Mouse (Mus musculus): ENCODE results near the gene Gpn1.
A peak's percentile ranks its signal among the peaks of the same experiment; 100 is the strongest.
"Not testable (repeated sequence)": the region's sequence is repeated elsewhere in the genome, so short reads cannot be mapped to it uniquely, and the experiment has no call there.

Gpn1 gene

GRCm38 (mm10) chr5:31494513-31495297 is at the start of gene Gpn1:
TSS of gene Gpn1 (plus strand) at chr5:31494741.
- peak; percentile 89 for DNase-seq

GRCm38 (mm10) chr5:31451336-31451735 is 43.2 kb upstream of the Gpn1 start:
- DNase-seq, result no peak

- DNase-seq, result peak; percentile 93
These were observed 42.5 kb upstream of the Gpn1 start, which contains the start of gene Zfp512 for GRCm38 (mm10) chr5:31451878-31452561. TSS of gene Zfp512 (plus strand) at chr5:31452431.

- DNase-seq, result no peak
These were observed 42.0 kb upstream of the Gpn1 start for GRCm38 (mm10) chr5:31452562-31452878.

- DNase-seq, result no peak
These were observed 41.6 kb upstream of the Gpn1 start for GRCm38 (mm10) chr5:31452886-31453410.

GRCm38 (mm10) chr5:31467798-31468197 is 26.7 kb upstream of the Gpn1 start:
- no peak for DNase-seq

- DNase-seq, result no peak
These were observed 24.8 kb upstream of the Gpn1 start for GRCm38 (mm10) chr5:31469711-31470110.

- DNase-seq, result no peak
These were observed 24.2 kb upstream of the Gpn1 start for GRCm38 (mm10) chr5:31470334-31470733.

- DNase-seq, result no peak
These were observed 14.0 kb upstream of the Gpn1 start for GRCm38 (mm10) chr5:31480536-31480935.

GRCm38 (mm10) chr5:31485440-31485839 is 9.1 kb upstream of the Gpn1 start, which contains the start of gene 4930548H24Rik:
TSS of gene 4930548H24Rik (plus strand) at chr5:31485740.
- DNase-seq, result no peak

- DNase-seq, result no peak
These were observed 6.7 kb upstream of the Gpn1 start for GRCm38 (mm10) chr5:31487889-31488288.

- no peak for DNase-seq
These were observed 5.3 kb upstream of the Gpn1 start for GRCm38 (mm10) chr5:31489116-31489769.

- no peak for DNase-seq
These were observed 2.5 kb upstream of the Gpn1 start for GRCm38 (mm10) chr5:31492031-31492430.

- no peak for DNase-seq
These were observed 10.3 kb downstream of the Gpn1 start for GRCm38 (mm10) chr5:31504843-31505242.

GRCm38 (mm10) chr5:31512481-31512880 is 17.9 kb downstream of the Gpn1 start:
- no peak for DNase-seq

- no peak for DNase-seq
These were observed 26.0 kb downstream of the Gpn1 start for GRCm38 (mm10) chr5:31520556-31520955.

GRCm38 (mm10) chr5:31526354-31527116 is 32.0 kb downstream of the Gpn1 start, which contains the start of gene Slc4a1ap:
TSS of gene Slc4a1ap (plus strand) at chr5:31526995.
- DNase-seq, result peak; percentile 70

- no peak for DNase-seq
These were observed 32.7 kb downstream of the Gpn1 start for GRCm38 (mm10) chr5:31527117-31527680.

- DNase-seq, result not testable (repeated sequence)
These were observed 33.2 kb downstream of the Gpn1 start, which contains the start of gene Supt7l for GRCm38 (mm10) chr5:31527707-31528106. TSS of gene Supt7l (minus strand) at chr5:31527807.

- DNase-seq, result no peak
These were observed 34.0 kb downstream of the Gpn1 start for GRCm38 (mm10) chr5:31528560-31528959.

- DNase-seq, result no peak
These were observed 40.7 kb downstream of the Gpn1 start for GRCm38 (mm10) chr5:31535228-31535627.

GRCm38 (mm10) chr5:31559401-31559800 is 64.9 kb downstream of the Gpn1 start:
- no peak for DNase-seq
